Mouse (Mus musculus) brown adipose tissue, adult 24 weeks (tissue): ENCODE measurements around the gene Tas2r143. TPM values are rescaled to one million over a fixed set of nuclear protein-coding genes. Genes with fewer than 3 reads are reported as not detected.

ENCODE experiments used
- H3K27ac ChIP-seq: fragments of 200-500 bp; replicated peaks from 2 replicates; pipeline ENCODE4 v1.5.1; 2012; ENCODE audit warnings: low read depth, mild to moderate bottlenecking, low read length
- H3K4me1 ChIP-seq: fragments of 200-500 bp; 2 replicates; pipeline ENCODE4 v1.6.1; 2012; ENCODE audit warnings: low read length, mixed read lengths; ENCODE audit not compliant: control insufficient read depth, insufficient read depth, insufficient read length
- H3K4me3 ChIP-seq: fragments of 200-500 bp; 2 replicates; pipeline ENCODE4 v1.5.1; 2012; ENCODE audit warnings: low read depth, mild to moderate bottlenecking, low read length, moderate library complexity; ENCODE audit not compliant: insufficient read depth
- polyA plus RNA-seq: library from polyadenylated mRNA; stranded (reverse); fragments of >200 nt; gene quantifications from 2 replicates; pipeline ENCODE4 v1.2.4, GENCODE M21; 2012; ENCODE audit not compliant: missing spikeins, insufficient read depth, insufficient read length

The Tas2r143 gene
- polyA plus RNA-seq, 1 experiment: not detected

DNA sequence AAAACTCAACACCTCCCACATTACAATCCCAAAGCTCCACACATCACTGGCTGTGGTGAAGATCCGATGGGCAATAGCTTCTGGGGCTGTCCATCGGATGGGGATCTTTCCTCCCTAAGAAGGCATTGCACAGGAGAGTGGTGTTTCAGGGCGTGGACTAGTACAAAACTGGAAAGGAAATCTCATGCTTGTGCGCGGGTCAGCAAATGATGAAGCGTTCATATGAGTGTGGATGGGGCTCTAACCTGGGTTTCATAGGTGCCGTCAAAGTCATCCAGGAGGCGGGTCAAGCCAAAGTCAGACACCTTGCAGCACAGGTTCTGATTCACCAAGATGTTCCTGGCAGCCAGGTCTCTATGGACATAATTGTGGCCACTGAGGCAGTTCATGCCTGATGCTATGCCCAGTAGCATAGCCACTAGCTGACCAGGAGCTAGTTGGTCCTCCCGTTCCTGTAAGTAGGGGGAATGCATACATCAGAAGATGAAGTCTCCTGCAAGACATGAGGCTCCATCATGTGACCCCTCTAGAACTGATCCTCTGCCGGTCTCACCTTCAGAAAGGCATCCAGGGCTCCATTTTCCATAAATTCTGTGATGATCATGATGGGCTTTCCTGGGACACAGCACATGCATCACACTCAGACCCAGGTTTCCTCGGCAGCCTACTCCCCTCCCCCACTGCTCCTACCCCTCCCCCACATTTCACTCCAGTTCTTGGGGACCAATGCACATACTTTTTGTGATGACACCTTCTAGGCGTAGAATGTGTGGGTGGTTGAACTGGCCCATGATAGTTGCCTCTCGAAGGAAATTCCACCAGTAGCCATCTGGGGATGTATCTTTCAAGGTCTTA lies 38.8 kb upstream of the Tas2r143 start:
- Histone ChIP-seq H3K4me1 (peaks cover 13% of the 10 kb centered on the region), H3K27ac (no peak overlapping the region), H3K4me3 (no peak overlapping the region)

DNA sequence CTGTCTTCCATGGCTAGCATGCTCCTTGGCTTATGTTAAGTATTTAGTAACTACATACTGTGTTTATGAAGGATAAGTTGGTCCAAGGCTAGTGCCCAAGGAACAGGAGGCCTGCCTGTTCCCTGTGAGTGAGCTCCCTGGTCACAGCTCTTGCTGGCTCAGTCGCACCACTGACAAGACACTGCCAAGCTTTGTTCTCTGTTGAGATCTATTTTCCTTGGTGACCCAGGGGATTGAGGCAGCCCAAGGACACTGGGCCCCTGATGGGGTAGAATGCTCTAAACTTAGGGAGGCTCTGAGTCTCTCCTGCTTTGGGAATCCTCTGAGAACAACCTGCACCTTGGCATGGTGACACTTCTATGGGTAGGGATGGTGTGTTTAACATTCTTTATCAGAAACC lies 38.0 kb upstream of the Tas2r143 start:
- H3K27ac ChIP-seq: no peak overlapping the region
- no peak overlapping the region for H3K4me3 ChIP-seq
- H3K4me1 ChIP-seq: peaks cover 11% of the 10 kb centered on the region

DNA sequence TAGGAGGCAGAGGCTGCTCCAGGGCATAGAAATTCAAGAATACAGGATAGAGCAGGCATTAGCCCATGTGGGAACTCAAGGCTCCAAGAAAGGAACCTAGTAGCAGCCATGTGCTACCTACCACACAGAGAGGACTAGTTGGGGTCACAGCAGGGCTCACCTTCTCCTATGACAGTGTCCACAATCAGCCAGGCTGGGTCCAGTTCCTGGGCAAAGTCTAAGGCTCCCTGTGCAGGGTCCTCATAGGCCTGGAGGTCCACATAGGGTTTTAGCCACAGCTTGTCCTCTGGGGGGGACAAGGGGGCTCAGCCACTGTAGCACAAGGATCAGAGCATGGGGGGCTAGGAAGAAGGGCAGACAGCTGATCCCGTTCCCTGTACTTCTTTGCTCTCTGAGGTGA lies 37.5 kb upstream of the Tas2r143 start:
- peaks cover 11% of the 10 kb centered on the region for H3K4me1 ChIP-seq
- H3K4me3 ChIP-seq: no peak overlapping the region
- H3K27ac ChIP-seq: no peak overlapping the region

DNA sequence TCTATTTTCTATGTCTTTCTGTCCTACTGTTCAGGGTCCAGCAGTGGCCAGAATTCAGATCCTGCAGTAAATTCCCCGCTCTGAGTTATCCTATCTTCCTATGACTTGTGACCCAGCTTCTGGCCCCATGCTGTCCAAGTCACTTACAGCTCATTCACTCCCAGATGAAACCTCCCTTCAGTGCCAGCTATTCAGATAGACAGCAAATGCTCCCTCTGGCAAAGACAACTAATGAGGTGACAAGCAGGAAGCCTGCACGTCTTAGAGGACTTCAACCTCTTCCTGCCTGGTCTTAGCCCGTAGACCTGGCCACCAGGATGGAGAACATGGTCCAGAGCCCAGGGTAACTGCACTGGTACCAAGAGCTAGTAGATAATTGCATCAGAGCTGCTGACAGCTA lies 37.1 kb upstream of the Tas2r143 start:
- H3K4me1 ChIP-seq: peaks cover 11% of the 10 kb centered on the region
- H3K4me3 ChIP-seq: no peak overlapping the region
- H3K27ac ChIP-seq: no peak overlapping the region

DNA sequence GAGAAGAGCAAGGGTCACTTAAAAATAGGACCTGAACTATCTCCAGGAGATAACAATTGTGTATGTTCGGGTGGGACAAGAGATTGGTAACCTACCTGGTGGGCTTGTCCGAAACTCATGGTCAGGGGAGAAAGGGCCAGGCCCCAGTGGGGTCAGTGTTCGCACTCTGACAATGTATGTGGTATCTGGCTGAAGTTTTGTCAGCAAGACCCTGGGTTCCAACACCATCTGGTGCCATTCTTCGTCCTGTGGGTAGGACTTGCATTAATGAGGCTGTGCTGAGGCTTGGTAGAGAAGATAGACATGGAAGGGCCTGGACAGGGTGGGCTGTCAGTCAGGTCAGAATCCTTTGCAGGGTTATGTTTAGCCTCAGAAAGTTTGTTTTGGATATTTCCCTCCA lies 36.0 kb upstream of the Tas2r143 start:
- H3K4me3 ChIP-seq: no peak overlapping the region
- H3K4me1 ChIP-seq: peaks cover 7% of the 10 kb centered on the region
- H3K27ac ChIP-seq: no peak overlapping the region

DNA sequence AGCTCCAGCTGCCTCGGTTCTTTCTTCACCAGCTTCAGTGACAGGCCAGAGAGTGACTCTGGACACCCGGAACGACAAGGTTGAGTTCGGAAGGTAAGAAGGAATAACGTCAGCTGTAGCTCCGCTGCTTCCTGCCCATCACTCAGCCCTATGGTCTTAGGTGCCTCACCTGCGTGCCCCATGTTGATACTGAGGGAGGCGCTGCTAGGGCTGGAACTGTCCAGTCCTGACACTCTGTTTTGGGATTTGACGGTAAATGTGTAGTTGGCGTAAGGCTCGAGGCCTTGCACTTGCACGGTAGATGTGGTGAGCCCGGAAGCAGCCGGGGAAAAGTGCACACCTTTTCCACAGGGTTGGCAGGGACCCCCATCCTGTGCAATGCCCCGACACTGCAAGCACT lies 35.4 kb upstream of the Tas2r143 start:
- peaks cover 3% of the 10 kb centered on the region for H3K4me1 ChIP-seq
- no peak overlapping the region for H3K27ac ChIP-seq
- no peak overlapping the region for H3K4me3 ChIP-seq

DNA sequence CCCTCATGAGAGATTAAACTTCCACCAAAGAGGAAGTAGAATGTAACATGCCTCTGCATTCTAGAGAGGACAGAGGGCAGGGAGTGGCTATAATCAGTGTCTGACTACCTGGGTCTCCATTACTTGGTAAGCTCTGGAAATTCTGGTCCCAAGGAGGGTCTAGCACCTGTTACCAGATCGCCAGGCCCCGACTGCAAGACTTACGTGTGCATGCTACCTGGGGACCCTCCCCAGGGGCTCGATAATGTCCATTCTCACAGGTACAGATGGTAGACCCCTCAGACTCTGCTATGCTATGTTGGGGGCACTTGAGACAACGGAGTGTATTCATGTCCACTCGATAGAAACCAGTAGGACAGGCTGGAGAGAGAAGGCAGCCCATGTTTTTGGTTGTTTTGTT lies 34.8 kb upstream of the Tas2r143 start:
- Histone ChIP-seq H3K4me1 (no peaks in the 10 kb centered on the region; the same call in 1 of the 2 replicates), H3K27ac (no peak overlapping the region), H3K4me3 (no peak overlapping the region)

DNA sequence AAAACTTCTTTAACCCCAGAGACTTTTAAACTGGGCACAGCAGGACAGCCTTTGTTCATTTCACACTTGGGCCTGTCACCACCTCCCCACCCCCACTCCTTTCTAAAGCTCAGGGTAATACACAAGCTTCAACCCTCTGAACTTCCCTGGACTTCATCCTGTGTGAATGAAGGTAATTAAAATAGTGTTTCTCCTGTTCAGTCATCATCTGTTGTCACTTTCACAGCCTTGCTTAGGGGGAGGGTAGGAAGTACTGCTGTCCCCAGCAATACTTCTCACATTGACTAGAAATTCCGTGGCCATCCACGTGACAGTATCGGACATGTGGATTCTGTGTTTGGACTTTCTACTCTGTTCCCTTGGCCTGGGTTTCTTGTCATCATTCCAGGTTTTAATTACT lies 30.2 kb upstream of the Tas2r143 start:
- no peak overlapping the region for H3K27ac ChIP-seq
- no peak overlapping the region for H3K4me3 ChIP-seq
- peaks cover 4% of the 10 kb centered on the region for H3K4me1 ChIP-seq

DNA sequence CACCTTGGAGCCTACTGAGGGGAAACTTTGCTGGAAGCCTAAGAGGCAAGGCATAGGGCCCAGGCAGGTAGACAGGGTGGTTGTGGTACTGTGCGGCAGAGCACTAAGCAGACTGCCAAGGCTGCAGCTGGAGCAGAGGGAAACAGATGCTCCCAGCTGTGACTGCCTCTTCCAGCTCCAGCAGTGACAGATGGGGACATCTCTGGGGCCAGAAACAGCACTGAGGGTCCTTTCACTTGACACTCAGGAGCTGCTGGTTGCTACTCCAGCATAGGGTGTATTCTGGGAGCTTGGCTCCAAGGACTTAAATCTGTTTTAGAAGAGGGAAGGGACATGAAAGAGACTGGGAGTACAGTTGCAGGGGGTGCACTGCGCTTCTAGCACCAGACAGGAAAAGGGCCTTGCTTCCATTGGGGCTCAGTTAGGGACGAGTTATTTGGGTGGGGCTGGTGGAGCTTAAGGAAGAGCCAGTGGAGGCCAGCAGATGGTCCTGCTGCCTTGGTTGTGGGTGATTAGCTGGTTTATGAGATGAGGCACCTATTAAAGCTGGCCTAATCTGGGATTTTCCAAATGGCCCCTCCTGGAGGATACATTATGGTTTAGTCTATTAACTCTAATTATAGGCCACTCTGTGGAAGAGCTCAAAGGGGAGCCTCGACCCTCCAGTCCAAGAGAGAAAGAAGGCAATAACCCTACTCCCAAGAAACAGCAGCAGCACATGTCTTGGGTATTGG lies 29.2 kb upstream of the Tas2r143 start:
- no peak overlapping the region for H3K27ac ChIP-seq
- no peak overlapping the region for H3K4me3 ChIP-seq
- H3K4me1 ChIP-seq: peaks cover 10% of the 10 kb centered on the region

DNA sequence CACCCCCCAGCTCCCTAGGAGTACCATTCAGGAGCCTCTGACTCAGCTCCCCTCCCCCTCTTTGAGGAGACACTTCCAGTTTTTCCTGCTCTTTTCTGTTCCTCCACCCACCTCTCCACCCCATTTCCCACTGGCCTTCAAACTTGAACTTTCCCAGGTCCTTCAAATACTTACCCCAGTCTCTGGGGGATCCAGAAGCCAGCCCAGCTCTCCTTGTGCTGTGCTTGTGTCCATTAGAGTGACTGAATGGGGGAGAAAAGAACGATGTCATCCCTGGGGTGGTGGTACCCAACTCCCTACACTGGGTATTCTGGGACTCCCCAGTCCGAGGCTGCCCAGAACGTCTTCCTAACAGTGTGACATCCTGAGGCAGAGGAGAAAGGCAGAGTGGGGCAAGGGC lies 28.0 kb upstream of the Tas2r143 start:
- Histone ChIP-seq H3K4me1 (peaks cover 12% of the 10 kb centered on the region), H3K4me3 (no peak overlapping the region), H3K27ac (peak overlapping the region; percentile 12; the same call in 1 of the 2 replicates)

DNA sequence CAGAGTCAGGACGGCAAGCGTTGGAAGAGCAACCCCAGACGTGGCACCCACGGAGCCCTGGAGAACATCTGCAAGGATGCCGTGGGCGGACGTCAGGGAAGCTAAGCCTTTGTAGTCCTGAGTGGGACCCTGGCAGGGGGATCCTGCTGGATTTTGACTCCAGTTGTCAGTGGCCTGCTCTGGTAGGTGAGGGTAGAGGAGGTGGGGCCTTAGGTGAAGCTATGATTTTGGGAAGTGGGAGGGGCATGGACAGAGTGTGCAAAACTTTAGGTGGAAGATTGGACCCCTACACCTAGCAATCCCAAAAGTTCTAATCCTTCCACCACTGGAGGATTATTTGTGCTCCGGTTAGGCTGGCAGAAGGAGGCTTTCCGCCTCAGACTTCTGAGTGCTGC lies 27.6 kb upstream of the Tas2r143 start:
- Histone ChIP-seq H3K4me1 (peaks cover 12% of the 10 kb centered on the region), H3K27ac (peak overlapping the region; percentile 12; the same call in 1 of the 2 replicates), H3K4me3 (no peak overlapping the region)

DNA sequence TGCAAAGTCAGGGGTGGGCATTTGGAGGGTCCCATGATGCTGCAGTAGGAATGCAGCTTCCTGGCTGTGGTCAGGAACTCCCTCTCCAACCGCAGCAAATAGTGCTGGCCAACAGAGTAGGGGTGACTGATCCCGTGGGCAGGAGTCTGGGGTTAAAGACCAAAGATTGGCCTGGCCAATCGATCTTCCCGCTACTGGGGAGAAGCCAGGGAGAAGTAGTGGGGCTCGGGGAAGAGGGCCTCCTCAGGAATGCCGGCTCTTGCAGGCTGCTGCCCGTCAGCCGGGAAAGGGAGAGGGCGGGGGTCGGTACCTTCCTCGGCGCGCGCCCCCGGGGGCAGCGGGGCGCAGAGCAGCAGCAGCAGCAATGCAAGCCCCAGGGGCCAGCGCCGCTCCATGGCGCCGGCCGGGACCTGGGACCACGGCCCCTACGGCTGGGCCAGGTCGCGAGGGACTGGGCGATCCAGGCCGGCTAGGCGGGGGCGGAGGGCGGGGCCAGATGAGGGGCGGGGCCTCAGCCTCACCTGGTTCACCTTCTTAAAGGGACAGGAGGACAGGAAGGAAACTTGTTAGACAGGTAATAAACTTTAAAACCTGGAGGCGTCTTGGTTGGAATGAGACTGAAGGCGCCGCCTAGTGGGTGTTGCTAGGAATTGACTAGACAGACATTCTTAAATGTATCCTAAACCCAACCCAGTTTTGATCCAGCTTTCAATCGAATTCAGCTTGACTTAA lies 27.1 kb upstream of the Tas2r143 start, which contains the start of gene Epha1:
Gene Epha1, minus strand, starts transcription at position 453 of the 732 bp plus-strand sequence.
- Histone ChIP-seq H3K4me1 (peaks cover 12% of the 10 kb centered on the region), H3K27ac (peak within 1 kb of the TSS; percentile 12; the same call in 1 of the 2 replicates), H3K4me3 (peak within 1 kb of the TSS; percentile 32; the same call in 1 of the 2 replicates)

DNA sequence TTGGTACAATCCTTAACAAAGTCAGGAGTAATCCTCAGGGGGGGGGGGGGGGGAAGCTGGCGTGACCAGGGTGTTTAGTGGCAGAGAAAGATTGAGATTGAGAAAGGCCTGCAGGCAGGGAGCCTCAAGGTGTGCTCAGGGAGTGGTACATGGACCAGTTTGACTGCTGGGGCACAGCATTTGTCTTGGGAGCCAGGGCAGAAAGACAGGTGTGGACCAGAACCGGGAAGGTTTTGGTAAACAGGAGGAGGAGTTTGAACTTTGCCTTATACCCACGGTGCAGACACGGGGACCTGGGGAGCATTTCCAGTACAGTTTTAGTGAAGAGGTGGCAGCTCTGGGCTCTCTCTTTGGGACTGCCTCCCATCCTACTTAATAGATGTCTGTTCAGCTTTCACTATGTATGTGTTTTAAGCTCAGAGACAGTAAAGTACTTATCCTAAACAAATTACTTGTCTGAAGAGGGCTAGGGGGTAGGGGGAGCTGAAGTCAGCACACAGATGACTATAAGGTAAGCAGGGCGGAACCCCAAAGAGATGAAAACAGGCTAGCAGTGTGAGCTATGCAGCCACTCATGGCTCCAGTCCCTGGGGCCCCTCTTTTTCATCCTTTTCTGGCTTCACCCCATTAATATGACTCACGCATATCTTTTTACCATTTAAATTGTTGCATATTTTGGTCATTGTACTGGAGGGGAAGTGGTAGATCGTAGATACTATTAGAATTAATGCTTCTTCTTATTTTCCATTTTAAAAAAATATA lies 26.2 kb upstream of the Tas2r143 start:
- Histone ChIP-seq H3K4me3 (peak overlapping the region; percentile 32; the same call in 1 of the 2 replicates), H3K4me1 (peaks cover 12% of the 10 kb centered on the region), H3K27ac (no peak overlapping the region)

DNA sequence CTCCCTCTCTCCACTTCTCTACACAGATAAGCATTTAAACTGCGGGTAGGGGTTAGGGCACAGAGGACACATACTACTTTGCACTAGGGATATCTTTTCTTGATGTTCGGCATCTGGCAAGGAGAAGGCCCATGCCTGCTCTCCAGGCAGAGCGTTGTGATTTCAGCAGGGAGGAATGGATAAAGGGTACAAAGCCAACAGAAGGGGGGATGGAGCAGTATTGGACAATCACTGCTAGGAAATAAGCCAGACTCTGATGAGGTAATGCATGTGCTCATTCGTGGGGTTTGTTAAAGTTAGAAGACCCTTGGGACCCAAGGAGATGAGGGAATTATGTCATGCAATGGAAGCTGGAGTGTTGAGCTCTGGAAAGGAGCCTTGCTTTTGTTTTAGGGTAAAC lies 25.3 kb upstream of the Tas2r143 start:
- Histone ChIP-seq H3K27ac (no peak overlapping the region), H3K4me3 (no peak overlapping the region), H3K4me1 (peaks cover 12% of the 10 kb centered on the region)
